Mouse (Mus musculus): Measurements from ENCODE around the gene 1810010H24Rik. TPM values are rescaled to one million over a fixed set of nuclear protein-coding genes. Genes with fewer than 3 reads are reported as not detected.

Gene 1810010H24Rik
- polyA plus RNA-seq, 1 experiment from 2014 or later = 5.5 TPM

- H3K27ac ChIP-seq = peak overlapping the region; percentile 42; the same call in 1 of the 2 replicates
- peak overlapping the region; percentile 56; the same call in 1 of the 2 replicates for H3K4me3 ChIP-seq
- WGBS = 78% methylated on average over 6 of the region's 6 CpGs
- H3K4me2 ChIP-seq (replicated peaks) = peak overlapping the region; percentile 72
- peaks cover 32% of the 10 kb centered on the region for H3K4me1 ChIP-seq
- H3K36me3 ChIP-seq = no peaks in the 10 kb centered on the region
- H3K27me3 ChIP-seq (replicated peaks) = no peaks in the 10 kb centered on the region
- no peak for ATAC-seq (ENCODE audit: low FRiP score, low read depth)
- H3K9me3 ChIP-seq = no peaks in the 10 kb centered on the region
- peak overlapping the region; percentile 65; the same call in 1 of the 2 replicates for H3K9ac ChIP-seq
Measured at GRCm38 (mm10) chr11:107028754-107029153, 3.3 kb downstream of the 1810010H24Rik start.

GRCm38 (mm10) chr11:107029536-107029935 lies 4.1 kb downstream of the 1810010H24Rik start:
- Histone ChIP-seq H3K9ac (no peak overlapping the region), H3K4me2 (replicated peaks) (no peak overlapping the region), H3K27ac (no peak overlapping the region), H3K4me1 (peaks cover 27% of the 10 kb centered on the region), H3K27me3 (replicated peaks) (no peaks in the 10 kb centered on the region), H3K36me3 (no peaks in the 10 kb centered on the region), H3K9me3 (no peaks in the 10 kb centered on the region), H3K4me3 (no peak overlapping the region)
- no peak for ATAC-seq (ENCODE audit: low FRiP score, low read depth)
- 59% methylated on average over 19 of the region's 19 CpGs for WGBS

GRCm38 (mm10) chr11:107031635-107032034 lies 6.2 kb downstream of the 1810010H24Rik start:
- H3K27me3 ChIP-seq (replicated peaks) = no peaks in the 10 kb centered on the region
- no peak overlapping the region for H3K4me3 ChIP-seq
- H3K4me1 ChIP-seq = peaks cover 7% of the 10 kb centered on the region
- ATAC-seq (ENCODE audit: low FRiP score, low read depth) = no peak
- H3K9ac ChIP-seq = no peak overlapping the region
- H3K4me2 ChIP-seq (replicated peaks) = no peak overlapping the region
- no peak overlapping the region for H3K27ac ChIP-seq
- 54% methylated on average over 7 of the region's 7 CpGs for WGBS
- no peaks in the 10 kb centered on the region for H3K36me3 ChIP-seq
- H3K9me3 ChIP-seq = no peaks in the 10 kb centered on the region

- Histone ChIP-seq H3K4me2 (replicated peaks) (no peak overlapping the region), H3K4me1 (no peaks in the 10 kb centered on the region), H3K4me3 (no peak overlapping the region), H3K27me3 (replicated peaks) (no peaks in the 10 kb centered on the region), H3K27ac (no peak overlapping the region), H3K9ac (no peak overlapping the region), H3K9me3 (no peaks in the 10 kb centered on the region), H3K36me3 (peaks cover 19% of the 10 kb centered on the region)
- ATAC-seq (ENCODE audit: low FRiP score, low read depth) = no peak
- 90% methylated on average over 10 of the region's 10 CpGs for WGBS
Measured at GRCm38 (mm10) chr11:107034085-107034810, 8.8 kb downstream of the 1810010H24Rik start.

- H3K9me3 ChIP-seq = no peaks in the 10 kb centered on the region
- no peak overlapping the region for H3K4me2 ChIP-seq (replicated peaks)
- 93% methylated on average over 5 of the region's 5 CpGs for WGBS
- peaks cover 59% of the 10 kb centered on the region for H3K36me3 ChIP-seq
- no peak overlapping the region for H3K9ac ChIP-seq
- no peaks in the 10 kb centered on the region for H3K27me3 ChIP-seq (replicated peaks)
- H3K4me3 ChIP-seq = no peak overlapping the region
- no peak overlapping the region for H3K27ac ChIP-seq
- no peaks in the 10 kb centered on the region for H3K4me1 ChIP-seq
- no peak for ATAC-seq (ENCODE audit: low FRiP score, low read depth)
Measured at GRCm38 (mm10) chr11:107039417-107039816, 13.9 kb downstream of the 1810010H24Rik start.

GRCm38 (mm10) chr11:107041396-107041795 lies 15.9 kb downstream of the 1810010H24Rik start:
- Histone ChIP-seq H3K4me3 (no peak overlapping the region), H3K9me3 (no peaks in the 10 kb centered on the region), H3K4me1 (no peaks in the 10 kb centered on the region), H3K27ac (no peak overlapping the region), H3K9ac (no peak overlapping the region), H3K27me3 (replicated peaks) (no peaks in the 10 kb centered on the region), H3K36me3 (peaks cover 67% of the 10 kb centered on the region), H3K4me2 (replicated peaks) (no peak overlapping the region)
- no peak for ATAC-seq (ENCODE audit: low FRiP score, low read depth)
- WGBS = 94% methylated on average over 3 of the region's 3 CpGs

- H3K9me3 ChIP-seq = no peaks in the 10 kb centered on the region
- H3K9ac ChIP-seq = no peak overlapping the region
- 95% methylated on average over 11 of the region's 11 CpGs for WGBS
- no peaks in the 10 kb centered on the region for H3K4me1 ChIP-seq
- no peak overlapping the region for H3K4me2 ChIP-seq (replicated peaks)
- no peak for ATAC-seq (ENCODE audit: low FRiP score, low read depth)
- peaks cover 70% of the 10 kb centered on the region for H3K36me3 ChIP-seq
- H3K27me3 ChIP-seq (replicated peaks) = no peaks in the 10 kb centered on the region
- H3K4me3 ChIP-seq = no peak overlapping the region
- H3K27ac ChIP-seq = no peak overlapping the region
Measured at GRCm38 (mm10) chr11:107043361-107043760, 17.9 kb downstream of the 1810010H24Rik start.

- H3K4me3 ChIP-seq = no peak overlapping the region
- H3K4me1 ChIP-seq = no peaks in the 10 kb centered on the region
- no peak for ATAC-seq (ENCODE audit: low FRiP score, low read depth)
- H3K9ac ChIP-seq = no peak overlapping the region
- WGBS = 65% methylated on average over 5 of the region's 5 CpGs
- H3K27ac ChIP-seq = no peak overlapping the region
- no peaks in the 10 kb centered on the region for H3K27me3 ChIP-seq (replicated peaks)
- no peak overlapping the region for H3K4me2 ChIP-seq (replicated peaks)
- peaks cover 61% of the 10 kb centered on the region for H3K36me3 ChIP-seq
- H3K9me3 ChIP-seq = no peaks in the 10 kb centered on the region
Measured at GRCm38 (mm10) chr11:107044321-107044720, 18.8 kb downstream of the 1810010H24Rik start.

GRCm38 (mm10) chr11:107045546-107045945 lies 20.1 kb downstream of the 1810010H24Rik start:
- H3K9me3 ChIP-seq = no peaks in the 10 kb centered on the region
- no peak overlapping the region for H3K27ac ChIP-seq
- no peaks in the 10 kb centered on the region for H3K27me3 ChIP-seq (replicated peaks)
- 96% methylated on average over 4 of the region's 4 CpGs for WGBS
- H3K36me3 ChIP-seq = peaks cover 50% of the 10 kb centered on the region
- no peak overlapping the region for H3K4me2 ChIP-seq (replicated peaks)
- no peaks in the 10 kb centered on the region for H3K4me1 ChIP-seq
- ATAC-seq (ENCODE audit: low FRiP score, low read depth) = no peak
- no peak overlapping the region for H3K9ac ChIP-seq
- no peak overlapping the region for H3K4me3 ChIP-seq

- H3K27ac ChIP-seq = no peak overlapping the region
- H3K4me3 ChIP-seq = no peak overlapping the region
- WGBS = 91% methylated on average over 15 of the region's 15 CpGs
- H3K36me3 ChIP-seq = peaks cover 45% of the 10 kb centered on the region
- H3K27me3 ChIP-seq (replicated peaks) = no peaks in the 10 kb centered on the region
- no peak overlapping the region for H3K9ac ChIP-seq
- no peaks in the 10 kb centered on the region for H3K4me1 ChIP-seq
- no peak overlapping the region for H3K4me2 ChIP-seq (replicated peaks)
- no peak for ATAC-seq (ENCODE audit: low FRiP score, low read depth)
- no peaks in the 10 kb centered on the region for H3K9me3 ChIP-seq
Measured at GRCm38 (mm10) chr11:107046766-107047620, 21.5 kb downstream of the 1810010H24Rik start.

GRCm38 (mm10) chr11:107054870-107055269 lies 29.4 kb downstream of the 1810010H24Rik start:
- WGBS = 95% methylated on average over 6 of the region's 6 CpGs
- Histone ChIP-seq H3K9me3 (no peaks in the 10 kb centered on the region), H3K36me3 (peaks cover 82% of the 10 kb centered on the region), H3K9ac (no peak overlapping the region), H3K27ac (no peak overlapping the region), H3K4me2 (replicated peaks) (no peak overlapping the region), H3K27me3 (replicated peaks) (no peaks in the 10 kb centered on the region), H3K4me1 (no peaks in the 10 kb centered on the region), H3K4me3 (no peak overlapping the region)
- ATAC-seq (ENCODE audit: low FRiP score, low read depth) = no peak

GRCm38 (mm10) chr11:107057391-107057790 lies 31.9 kb downstream of the 1810010H24Rik start:
- WGBS = 94% methylated on average over 6 of the region's 6 CpGs
- H3K4me3 ChIP-seq = no peak overlapping the region
- no peak overlapping the region for H3K4me2 ChIP-seq (replicated peaks)
- H3K36me3 ChIP-seq = peaks cover 93% of the 10 kb centered on the region
- H3K9me3 ChIP-seq = no peaks in the 10 kb centered on the region
- no peak overlapping the region for H3K9ac ChIP-seq
- no peak overlapping the region for H3K27ac ChIP-seq
- no peaks in the 10 kb centered on the region for H3K27me3 ChIP-seq (replicated peaks)
- no peak for ATAC-seq (ENCODE audit: low FRiP score, low read depth)
- no peaks in the 10 kb centered on the region for H3K4me1 ChIP-seq

All from neural tube, embryonic 12.5 days (tissue).